Mouse (Mus musculus): ENCODE measurements around the gene Wdr46. TPM values are rescaled to one million over a fixed set of nuclear protein-coding genes. Genes with fewer than 3 reads are reported as not detected.

The Wdr46 gene
- polyA plus RNA-seq, 1 experiment from 2014 or later = 18.4 TPM

DNA sequence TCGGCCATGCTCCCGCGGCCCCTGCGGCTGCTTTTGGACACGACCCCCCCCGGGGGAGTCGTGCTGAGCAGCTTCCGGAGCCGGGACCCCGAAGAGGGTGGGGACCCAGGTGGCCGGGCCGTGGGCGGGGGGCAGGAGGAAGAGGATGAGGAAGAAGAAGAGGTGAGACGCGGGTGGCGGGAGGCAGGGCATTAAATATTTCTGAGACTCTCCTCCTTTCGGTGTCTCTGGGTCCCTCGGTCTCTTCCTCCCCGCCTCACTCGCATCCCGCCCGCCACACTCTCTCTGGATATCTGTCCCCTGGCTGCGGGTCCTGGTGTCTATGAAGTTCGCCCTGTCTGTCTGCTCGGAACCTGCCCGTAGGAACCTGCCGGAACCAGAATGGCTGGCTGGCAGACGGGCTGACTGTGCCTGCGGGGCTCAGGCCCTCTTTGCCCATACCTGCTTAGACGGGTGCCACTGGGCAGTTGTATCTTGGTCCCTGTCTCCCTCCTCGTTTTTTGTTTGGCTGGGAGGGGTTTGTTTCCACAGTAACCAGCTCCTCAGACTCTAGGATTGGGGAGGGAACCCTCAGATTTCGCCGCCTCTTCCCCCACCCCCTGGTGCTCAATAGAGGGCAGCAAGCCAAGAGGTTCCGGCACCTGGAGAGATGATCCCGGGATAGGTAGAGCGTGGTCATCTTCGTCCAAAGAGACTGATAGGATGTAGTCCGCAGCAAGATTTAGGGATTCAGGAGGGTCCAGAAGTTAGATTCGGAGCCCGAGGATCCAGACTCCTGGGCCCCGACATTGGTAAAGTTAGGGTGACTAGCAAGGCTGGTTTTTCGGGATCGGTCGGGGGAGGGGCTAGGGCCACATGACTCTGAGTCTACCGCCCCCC lies 9.9 kb upstream of the Wdr46 start:
- Histone ChIP-seq H3K27ac (replicated peaks) (peak overlapping the region; percentile 93), H3K4me2 (peak overlapping the region; percentile 99), H3K4me1 (replicated peaks) (peaks cover 61% of the 10 kb centered on the region), H3K9ac (peak overlapping the region; percentile 86), H3K27me3 (no peaks in the 10 kb centered on the region), H3K36me3 (replicated peaks) (peaks cover 56% of the 10 kb centered on the region), H3K9me3 (replicated peaks) (no peaks in the 10 kb centered on the region), H3K4me3 (replicated peaks) (peak overlapping the region; percentile 75)
- WGBS (ENCODE audit: insufficient replicate concordance) = 1% methylated on average over 45 of the region's 45 CpGs
- ATAC-seq (ENCODE audit: insufficient read depth) = peak; percentile 6; the same call in 1 of the 2 replicates

DNA sequence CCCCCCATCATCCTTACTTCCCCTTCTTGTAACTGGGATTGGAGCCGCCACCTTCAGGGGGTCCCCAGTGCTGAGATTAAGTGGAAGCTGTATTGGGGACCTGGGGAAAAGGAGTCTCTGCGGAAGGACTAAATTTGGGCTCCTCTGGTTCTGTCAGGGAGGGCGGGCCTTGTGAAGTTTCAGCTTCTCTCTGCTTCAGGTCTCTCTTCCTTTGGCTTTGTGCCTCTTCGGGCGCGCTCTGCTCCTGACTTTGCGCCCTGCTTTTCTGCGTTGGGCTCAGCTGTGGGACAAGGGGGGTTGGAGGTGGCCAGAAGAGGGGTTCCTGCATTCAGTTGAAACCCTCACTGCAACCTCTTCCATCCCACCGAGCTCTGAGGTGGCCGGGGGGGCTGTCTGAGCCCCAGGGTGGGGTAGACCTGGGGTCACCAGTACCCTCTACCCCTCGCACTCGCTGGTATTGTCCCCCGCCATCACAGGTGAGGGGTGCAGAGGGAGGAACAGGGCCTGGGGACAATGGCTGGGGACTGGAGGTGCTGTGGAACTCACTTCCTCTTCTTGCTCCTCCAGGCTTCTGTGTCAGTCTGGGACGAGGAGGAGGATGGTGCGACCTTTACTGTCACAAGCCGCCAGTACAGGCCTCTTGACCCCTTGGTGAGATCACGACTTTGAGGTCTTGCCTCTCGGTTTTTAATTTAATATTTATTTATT lies 9.1 kb upstream of the Wdr46 start:
- Histone ChIP-seq H3K27ac (replicated peaks) (peak overlapping the region; percentile 53; the same call in 1 of the 2 replicates), H3K4me1 (replicated peaks) (peaks cover 55% of the 10 kb centered on the region), H3K36me3 (replicated peaks) (peaks cover 53% of the 10 kb centered on the region), H3K9ac (peak overlapping the region; percentile 86; the same call in 1 of the 2 replicates), H3K27me3 (no peaks in the 10 kb centered on the region), H3K9me3 (replicated peaks) (no peaks in the 10 kb centered on the region), H3K4me3 (replicated peaks) (peak overlapping the region; percentile 75), H3K4me2 (peak overlapping the region; percentile 99)
- WGBS (ENCODE audit: insufficient replicate concordance) = 40% methylated on average over 18 of the region's 18 CpGs
- ATAC-seq (ENCODE audit: insufficient read depth) = no peak

DNA sequence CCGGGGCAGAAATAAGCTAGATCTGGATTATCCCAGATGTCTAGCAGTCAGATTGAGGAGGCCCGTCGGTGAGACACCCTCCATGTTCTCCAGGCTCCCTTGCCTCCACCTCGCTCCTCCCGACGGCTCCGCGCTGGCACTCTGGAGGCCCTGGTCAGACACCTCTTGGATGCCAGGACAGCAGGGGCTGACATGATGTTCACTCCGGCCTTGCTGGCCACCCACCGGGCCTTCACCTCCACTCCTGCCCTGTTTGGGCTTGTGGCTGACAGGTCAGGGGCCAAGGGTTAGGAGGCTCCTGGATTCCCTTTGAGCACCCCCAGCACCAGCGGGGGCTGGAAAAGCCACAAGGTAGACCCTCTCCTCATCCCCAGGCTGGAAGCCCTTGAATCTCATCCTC lies 8.5 kb upstream of the Wdr46 start:
- no peak for ATAC-seq (ENCODE audit: insufficient read depth)
- Histone ChIP-seq H3K27ac (replicated peaks) (no peak overlapping the region), H3K4me2 (peak overlapping the region; percentile 13; the same call in 1 of the 2 replicates), H3K4me1 (replicated peaks) (peaks cover 55% of the 10 kb centered on the region), H3K4me3 (replicated peaks) (no peak overlapping the region), H3K36me3 (replicated peaks) (peaks cover 51% of the 10 kb centered on the region), H3K9me3 (replicated peaks) (no peaks in the 10 kb centered on the region), H3K9ac (no peak overlapping the region), H3K27me3 (no peaks in the 10 kb centered on the region)
- WGBS (ENCODE audit: insufficient replicate concordance) = 89% methylated on average over 11 of the region's 11 CpGs

DNA sequence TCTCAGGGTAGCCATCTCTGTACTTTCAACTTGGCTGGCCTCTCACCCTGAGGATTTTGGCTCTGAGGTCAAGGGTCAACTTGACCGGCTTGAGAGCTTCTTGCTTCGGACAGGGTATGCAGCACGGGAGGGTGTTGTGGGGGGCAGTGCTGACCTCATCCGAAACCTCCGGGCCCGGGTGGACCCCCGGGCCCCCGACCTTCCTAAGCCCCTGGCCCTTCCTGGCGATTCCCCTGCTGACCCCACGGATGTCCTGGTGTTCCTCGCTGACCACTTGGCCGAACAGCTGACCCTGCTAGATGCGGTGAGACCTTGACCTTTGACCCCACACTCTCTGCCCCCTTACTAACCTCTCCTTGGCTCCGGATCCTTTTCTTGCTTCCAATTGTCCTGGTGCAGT lies 8.0 kb upstream of the Wdr46 start:
- H3K27me3 ChIP-seq = no peaks in the 10 kb centered on the region
- H3K9ac ChIP-seq = no peak overlapping the region
- no peak overlapping the region for H3K4me3 ChIP-seq (replicated peaks)
- H3K27ac ChIP-seq (replicated peaks) = no peak overlapping the region
- peaks cover 52% of the 10 kb centered on the region for H3K4me1 ChIP-seq (replicated peaks)
- peaks cover 53% of the 10 kb centered on the region for H3K36me3 ChIP-seq (replicated peaks)
- no peaks in the 10 kb centered on the region for H3K9me3 ChIP-seq (replicated peaks)
- no peak overlapping the region for H3K4me2 ChIP-seq
- WGBS (ENCODE audit: insufficient replicate concordance) = 83% methylated on average over 14 of the region's 14 CpGs
- no peak for ATAC-seq (ENCODE audit: insufficient read depth)

DNA sequence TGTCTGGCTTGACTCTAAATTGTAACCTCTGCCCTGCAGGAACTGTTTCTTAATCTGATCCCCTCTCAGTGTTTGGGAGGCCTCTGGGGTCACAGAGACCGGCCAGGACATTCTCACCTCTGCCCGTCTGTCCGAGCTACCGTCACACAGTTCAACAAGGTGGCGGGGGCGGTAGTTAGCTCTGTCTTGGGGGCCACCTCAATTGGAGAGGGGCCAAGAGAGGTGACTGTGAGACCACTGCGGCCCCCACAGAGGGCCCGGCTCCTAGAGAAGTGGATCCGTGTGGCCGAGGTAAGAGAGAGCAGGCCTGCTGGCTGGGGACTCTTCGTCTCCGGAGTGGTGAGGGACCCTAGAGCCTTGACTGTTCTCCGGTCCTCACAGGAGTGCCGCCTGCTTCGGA lies 7.5 kb upstream of the Wdr46 start:
- Histone ChIP-seq H3K9me3 (replicated peaks) (no peaks in the 10 kb centered on the region), H3K4me3 (replicated peaks) (no peak overlapping the region), H3K27me3 (no peaks in the 10 kb centered on the region), H3K4me1 (replicated peaks) (peaks cover 47% of the 10 kb centered on the region), H3K9ac (no peak overlapping the region), H3K27ac (replicated peaks) (no peak overlapping the region), H3K36me3 (replicated peaks) (peaks cover 51% of the 10 kb centered on the region), H3K4me2 (no peak overlapping the region)
- WGBS (ENCODE audit: insufficient replicate concordance) = 83% methylated on average over 15 of the region's 15 CpGs
- no peak for ATAC-seq (ENCODE audit: insufficient read depth)

DNA sequence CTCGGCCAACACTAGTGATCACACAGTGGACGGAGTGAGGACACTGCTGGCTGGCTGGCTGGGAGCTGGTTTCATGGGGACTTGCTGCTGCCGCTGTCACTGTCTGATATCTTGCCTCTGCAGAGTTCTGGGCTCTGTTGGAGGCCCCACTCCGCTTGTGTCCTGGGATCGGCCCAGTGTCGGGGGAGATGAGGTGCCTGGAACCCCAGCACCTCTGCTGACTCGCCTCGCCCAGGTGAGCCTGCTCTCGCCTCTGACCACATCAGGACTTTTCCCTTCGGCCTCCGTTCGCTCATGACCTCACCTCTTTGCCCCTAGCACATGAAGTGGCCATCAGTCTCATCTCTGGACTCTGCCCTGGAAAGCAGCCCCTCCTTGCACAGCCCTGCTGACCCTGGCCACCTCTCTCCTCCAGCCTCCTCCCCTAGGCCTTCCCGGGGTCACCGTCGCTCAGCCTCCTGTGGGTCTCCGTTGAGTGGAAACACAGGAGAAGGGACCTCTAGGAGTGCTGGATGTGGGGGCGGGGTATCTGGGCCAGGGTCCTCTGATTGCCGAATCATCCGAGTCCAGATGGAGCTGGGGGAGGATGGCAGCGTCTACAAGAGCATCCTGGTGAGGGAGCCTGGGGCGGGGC lies 4.9 kb upstream of the Wdr46 start:
- no peak overlapping the region for H3K27ac ChIP-seq (replicated peaks)
- no peak for ATAC-seq (ENCODE audit: insufficient read depth)
- no peak overlapping the region for H3K9ac ChIP-seq
- no peak overlapping the region for H3K4me3 ChIP-seq (replicated peaks)
- H3K4me2 ChIP-seq = no peak overlapping the region
- H3K36me3 ChIP-seq (replicated peaks) = peaks cover 56% of the 10 kb centered on the region
- H3K27me3 ChIP-seq = no peaks in the 10 kb centered on the region
- peaks cover 39% of the 10 kb centered on the region for H3K4me1 ChIP-seq (replicated peaks)
- WGBS (ENCODE audit: insufficient replicate concordance) = 80% methylated on average over 21 of the region's 21 CpGs
- H3K9me3 ChIP-seq (replicated peaks) = no peaks in the 10 kb centered on the region

DNA sequence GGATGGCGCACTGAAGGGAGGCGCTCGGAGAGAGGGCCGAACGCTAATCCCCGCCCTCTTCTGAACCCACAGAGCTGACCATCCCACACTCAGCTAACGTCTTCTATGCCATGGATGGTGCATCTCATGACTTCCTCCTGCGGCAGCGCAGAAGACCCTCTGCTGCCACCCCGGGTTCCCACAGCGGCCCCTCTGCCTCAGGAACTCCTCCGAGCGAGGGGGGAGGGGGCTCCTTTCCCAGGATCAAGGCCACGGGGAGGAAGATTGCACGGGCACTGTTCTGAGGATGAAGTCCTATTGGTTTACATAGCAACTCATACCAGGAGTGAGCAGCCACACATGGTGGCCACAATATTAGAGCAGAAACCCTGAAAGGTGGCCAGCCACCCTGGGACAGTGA lies 3.5 kb upstream of the Wdr46 start:
- Histone ChIP-seq H3K4me2 (no peak overlapping the region), H3K4me1 (replicated peaks) (peaks cover 38% of the 10 kb centered on the region), H3K36me3 (replicated peaks) (peaks cover 54% of the 10 kb centered on the region), H3K4me3 (replicated peaks) (no peak overlapping the region), H3K27me3 (no peaks in the 10 kb centered on the region), H3K27ac (replicated peaks) (no peak overlapping the region), H3K9me3 (replicated peaks) (no peaks in the 10 kb centered on the region), H3K9ac (no peak overlapping the region)
- ATAC-seq (ENCODE audit: insufficient read depth) = no peak
- WGBS (ENCODE audit: insufficient replicate concordance) = 82% methylated on average over 15 of the region's 15 CpGs

DNA sequence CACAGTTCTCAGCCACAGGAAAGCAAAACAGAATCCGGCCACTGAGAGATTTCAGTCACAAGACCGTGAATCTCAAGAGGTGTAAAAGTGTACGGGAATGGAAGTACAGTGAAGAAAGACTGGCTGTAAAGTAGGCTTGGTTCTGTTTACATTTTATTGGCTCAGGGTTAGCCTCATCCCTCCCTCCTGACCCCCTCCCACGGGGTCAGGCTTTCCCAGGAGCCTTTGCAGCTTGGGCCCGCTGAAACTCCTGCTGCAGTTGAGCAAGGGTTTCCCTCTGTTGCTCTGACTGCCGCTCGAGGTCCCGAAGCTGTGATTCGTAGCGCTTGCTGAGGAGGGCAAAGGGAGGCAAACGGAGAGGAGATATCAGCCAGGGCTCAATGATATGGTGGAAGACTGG lies 1.7 kb upstream of the Wdr46 start:
- H3K4me2 ChIP-seq = peak overlapping the region; percentile 98
- peak overlapping the region; percentile 81; the same call in 1 of the 2 replicates for H3K9ac ChIP-seq
- H3K27me3 ChIP-seq = no peaks in the 10 kb centered on the region
- no peak for ATAC-seq (ENCODE audit: insufficient read depth)
- H3K9me3 ChIP-seq (replicated peaks) = no peaks in the 10 kb centered on the region
- H3K27ac ChIP-seq (replicated peaks) = no peak overlapping the region
- 73% methylated on average over 11 of the region's 11 CpGs for WGBS (ENCODE audit: insufficient replicate concordance)
- H3K36me3 ChIP-seq (replicated peaks) = peaks cover 47% of the 10 kb centered on the region
- H3K4me3 ChIP-seq (replicated peaks) = peak overlapping the region; percentile 89
- peaks cover 31% of the 10 kb centered on the region for H3K4me1 ChIP-seq (replicated peaks)

DNA sequence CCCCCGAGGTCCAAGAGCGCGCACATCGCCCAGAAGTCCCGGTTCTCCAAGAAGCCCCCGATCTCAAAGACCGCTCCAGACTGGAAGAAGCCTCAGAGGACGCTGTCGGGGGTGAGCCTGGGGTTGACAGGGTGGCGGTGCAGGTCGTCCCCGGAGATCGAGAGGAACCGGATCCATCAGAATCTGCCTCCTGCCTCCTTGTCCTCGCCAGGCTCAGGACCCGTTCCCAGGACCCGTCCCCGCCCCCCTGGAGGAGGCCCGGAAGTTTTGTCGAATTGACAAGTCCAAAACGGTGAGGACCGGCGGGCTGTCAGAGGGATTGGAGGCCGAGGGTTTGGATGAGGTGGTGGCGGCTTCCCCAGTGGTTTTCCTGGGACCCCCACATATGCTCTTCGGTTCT lies 521 bp downstream of the Wdr46 start:
- ATAC-seq (ENCODE audit: insufficient read depth) = no peak
- Histone ChIP-seq H3K36me3 (replicated peaks) (peaks cover 50% of the 10 kb centered on the region), H3K9ac (peak overlapping the region; percentile 81), H3K27me3 (no peaks in the 10 kb centered on the region), H3K4me1 (replicated peaks) (peaks cover 31% of the 10 kb centered on the region), H3K9me3 (replicated peaks) (no peaks in the 10 kb centered on the region), H3K4me3 (replicated peaks) (peak overlapping the region; percentile 89), H3K4me2 (peak overlapping the region; percentile 98), H3K27ac (replicated peaks) (no peak overlapping the region)
- under 1% methylated on average over 26 of the region's 26 CpGs for WGBS (ENCODE audit: insufficient replicate concordance)

DNA sequence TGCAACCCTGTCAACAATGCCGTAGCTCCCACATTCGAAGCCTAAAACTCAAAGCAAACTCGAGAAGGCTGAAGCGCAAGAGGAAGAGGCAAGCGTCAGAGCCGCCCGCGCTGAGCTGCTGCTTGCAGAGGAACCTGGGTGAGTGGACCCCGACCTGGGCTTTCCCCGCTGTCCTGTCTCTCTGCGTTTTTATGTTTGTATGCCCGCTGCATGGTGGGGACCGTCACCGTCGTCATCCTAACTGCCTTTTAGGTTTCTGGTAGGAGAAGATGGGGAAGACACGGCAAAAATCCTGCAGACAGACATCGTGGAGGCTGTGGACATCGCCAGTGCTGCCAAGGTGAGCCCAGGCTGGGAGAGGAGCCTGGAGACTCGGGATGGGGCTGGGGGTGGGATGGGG lies 921 bp downstream of the Wdr46 start:
- Histone ChIP-seq H3K4me3 (replicated peaks) (peak overlapping the region; percentile 89), H3K27ac (replicated peaks) (no peak overlapping the region), H3K9ac (peak overlapping the region; percentile 81), H3K36me3 (replicated peaks) (peaks cover 53% of the 10 kb centered on the region), H3K4me2 (peak overlapping the region; percentile 98), H3K27me3 (no peaks in the 10 kb centered on the region), H3K9me3 (replicated peaks) (no peaks in the 10 kb centered on the region), H3K4me1 (replicated peaks) (peaks cover 31% of the 10 kb centered on the region)
- ATAC-seq (ENCODE audit: insufficient read depth) = no peak
- WGBS (ENCODE audit: insufficient replicate concordance) = 37% methylated on average over 19 of the region's 19 CpGs

DNA sequence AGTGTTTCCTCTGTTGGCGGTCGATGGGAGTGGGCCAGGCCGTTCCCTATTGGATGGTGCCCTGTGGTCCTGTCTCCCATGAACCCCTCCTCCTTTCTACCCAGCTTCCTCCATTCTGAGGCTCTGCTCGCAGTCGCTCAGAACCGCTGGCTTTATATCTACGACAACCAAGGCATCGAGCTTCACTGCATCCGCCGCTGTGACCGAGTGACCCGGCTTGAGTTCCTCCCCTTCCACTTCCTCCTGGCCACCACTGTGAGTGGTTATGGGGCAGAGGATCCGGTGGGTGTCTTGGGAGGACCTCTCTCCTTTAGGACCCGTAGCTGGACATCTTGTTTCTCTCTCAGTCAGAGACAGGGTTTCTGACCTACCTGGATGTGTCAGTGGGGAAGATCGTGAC lies 3.0 kb downstream of the Wdr46 start:
- WGBS (ENCODE audit: insufficient replicate concordance) = 83% methylated on average over 15 of the region's 15 CpGs
- no peak for ATAC-seq (ENCODE audit: insufficient read depth)

More for the DNA sequence above, 3.0 kb downstream of the Wdr46 start:
- no peak overlapping the region for H3K4me3 ChIP-seq (replicated peaks)
- no peak overlapping the region for H3K9ac ChIP-seq
- no peaks in the 10 kb centered on the region for H3K27me3 ChIP-seq
- H3K4me2 ChIP-seq = no peak overlapping the region
- H3K9me3 ChIP-seq (replicated peaks) = no peaks in the 10 kb centered on the region
- peaks cover 36% of the 10 kb centered on the region for H3K4me1 ChIP-seq (replicated peaks)
- no peak overlapping the region for H3K27ac ChIP-seq (replicated peaks)
- peaks cover 42% of the 10 kb centered on the region for H3K36me3 ChIP-seq (replicated peaks)

All from liver, embryonic 15.5 days (tissue).